Mouse (Mus musculus): Measurements from ENCODE around the gene Racgap1. TPM values are rescaled to one million over a fixed set of nuclear protein-coding genes. Genes with fewer than 3 reads are reported as not detected.

The Racgap1 gene
- total and polyA plus RNA-seq, 3 experiments = 1.5 to 1.9 (median 1.6) TPM

DNA sequence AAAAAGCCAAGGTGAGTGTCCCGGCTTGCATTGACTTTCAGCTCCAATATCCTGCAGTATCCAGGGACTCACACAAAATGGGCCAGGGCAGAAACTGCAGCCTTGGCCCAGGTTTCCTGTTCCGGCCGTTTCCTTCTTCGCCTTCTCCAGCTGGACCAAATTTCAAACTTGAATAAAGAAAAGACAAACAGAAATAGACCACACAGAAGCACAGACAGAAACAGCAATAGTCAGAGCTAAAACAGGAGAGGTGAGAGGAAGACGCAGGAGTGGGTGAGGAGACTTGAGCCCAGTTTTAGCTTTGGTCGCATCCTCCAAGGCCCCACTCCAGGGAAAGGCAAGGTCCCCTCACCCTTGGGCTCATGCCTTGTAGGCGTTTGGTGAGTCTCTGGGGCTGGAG, 48.2 kb downstream of the Racgap1 start:
- Histone ChIP-seq H3K4me1 (ENCODE audit: control insufficient read depth, insufficient read depth, low read length) (no peaks in the 10 kb centered on the region), H3K27ac (no peak overlapping the region), H3K36me3 (ENCODE audit: control insufficient read depth, insufficient read depth, low read length) (no peaks in the 10 kb centered on the region), H3K79me2 (replicated peaks; ENCODE audit: control insufficient read depth, insufficient read depth, low read length) (no peaks in the 10 kb centered on the region), H3K4me3 (no peak overlapping the region), H3K9ac (ENCODE audit: low read depth, low read length) (no peak overlapping the region), H3K27me3 (ENCODE audit: control insufficient read depth, insufficient read depth, low read length) (0 out of 2 replicates have a peak, but pooled peaks cover 2% of the 10 kb centered on the region)
- intact Hi-C loops (cut with DNase I) = no loop called here
- 66% methylated on average over 7 of the region's 7 CpGs for WGBS
- DNase-seq = no peak
- TF ChIP-seq EP300 (IDR thresholded peaks at IDR 0.05; ENCODE audit: insufficient read depth, low read depth, low read length) (no peak), POLR2A (IDR thresholded peaks at IDR 0.05; ENCODE audit: insufficient read depth, low read depth, low read length) (no peak), CTCF (IDR thresholded peaks at IDR 0.05) (no peak)

DNA sequence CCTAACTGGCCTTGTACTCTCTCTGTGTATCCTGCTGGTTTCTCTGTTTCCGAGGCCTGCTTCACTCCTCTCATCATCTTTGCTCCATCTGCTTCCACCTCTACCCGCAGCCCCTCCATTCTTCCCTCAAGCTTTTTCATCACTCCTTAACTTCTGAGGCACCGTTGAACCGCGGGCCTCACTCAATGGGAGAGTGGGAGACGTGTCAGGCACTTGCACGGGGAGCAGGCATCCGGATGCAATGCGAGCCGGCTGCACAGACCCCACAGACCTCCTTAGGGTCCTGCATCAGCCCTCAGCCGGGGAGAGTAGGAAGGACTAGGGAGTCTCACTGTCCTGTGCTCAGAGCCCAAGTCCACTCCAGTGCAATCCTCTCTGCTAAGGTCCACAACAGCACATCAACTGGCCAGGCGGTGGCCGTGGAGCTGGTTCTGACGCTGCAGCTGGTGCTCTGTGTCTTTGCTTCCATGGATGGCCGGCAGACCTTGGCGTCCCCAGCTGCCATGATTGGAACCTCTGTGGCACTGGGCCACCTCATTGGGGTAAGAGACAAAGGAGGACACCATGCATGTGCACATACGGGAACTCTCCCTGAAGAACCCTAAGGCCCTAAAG, 49.1 kb downstream of the Racgap1 start:
- intact Hi-C loops (cut with DNase I) = no loop called here
- H3K4me1 ChIP-seq (ENCODE audit: control insufficient read depth, insufficient read depth, low read length) = no peaks in the 10 kb centered on the region
- WGBS = 82% methylated on average over 17 of the region's 17 CpGs
- no peak overlapping the region for H3K4me3 ChIP-seq
- 0 out of 2 replicates have a peak, but pooled peaks cover 2% of the 10 kb centered on the region for H3K27me3 ChIP-seq (ENCODE audit: control insufficient read depth, insufficient read depth, low read length)
- no peak overlapping the region for H3K9ac ChIP-seq (ENCODE audit: low read depth, low read length)
- H3K27ac ChIP-seq = no peak overlapping the region
- H3K36me3 ChIP-seq (ENCODE audit: control insufficient read depth, insufficient read depth, low read length) = no peaks in the 10 kb centered on the region
- no peak for TF ChIP-seq POLR2A (IDR thresholded peaks at IDR 0.05; ENCODE audit: insufficient read depth, low read depth, low read length)
- TF ChIP-seq CTCF (IDR thresholded peaks at IDR 0.05) = no peak
- no peak for TF ChIP-seq EP300 (IDR thresholded peaks at IDR 0.05; ENCODE audit: insufficient read depth, low read depth, low read length)
- H3K79me2 ChIP-seq (replicated peaks; ENCODE audit: control insufficient read depth, insufficient read depth, low read length) = no peaks in the 10 kb centered on the region
- no peak for DNase-seq

DNA sequence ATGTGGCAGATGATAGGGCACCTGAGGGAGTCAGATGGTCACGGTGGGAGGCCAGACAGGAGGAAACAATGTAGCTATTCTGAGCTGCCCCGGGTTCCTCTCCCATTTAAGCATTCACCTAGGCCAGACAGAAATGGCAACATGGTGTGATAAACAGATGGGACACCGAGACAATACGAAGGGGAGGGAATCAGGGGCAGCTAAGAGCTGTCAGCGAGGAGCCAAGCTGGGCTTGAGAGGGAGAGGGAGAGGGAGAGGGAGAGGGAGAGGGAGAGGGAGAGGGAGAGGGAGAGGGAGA, 49.7 kb downstream of the Racgap1 start:
- H3K27me3 ChIP-seq (ENCODE audit: control insufficient read depth, insufficient read depth, low read length) = 0 out of 2 replicates have a peak, but pooled peaks cover 2% of the 10 kb centered on the region
- intact Hi-C loops (cut with DNase I) = no loop called here
- no peaks in the 10 kb centered on the region for H3K4me1 ChIP-seq (ENCODE audit: control insufficient read depth, insufficient read depth, low read length)
- H3K27ac ChIP-seq = no peak overlapping the region
- H3K36me3 ChIP-seq (ENCODE audit: control insufficient read depth, insufficient read depth, low read length) = no peaks in the 10 kb centered on the region
- 37% methylated on average over 3 of the region's 5 CpGs for WGBS
- no peak for DNase-seq
- H3K79me2 ChIP-seq (replicated peaks; ENCODE audit: control insufficient read depth, insufficient read depth, low read length) = no peaks in the 10 kb centered on the region
- TF ChIP-seq EP300 (IDR thresholded peaks at IDR 0.05; ENCODE audit: insufficient read depth, low read depth, low read length) (no peak), POLR2A (IDR thresholded peaks at IDR 0.05; ENCODE audit: insufficient read depth, low read depth, low read length) (no peak), CTCF (IDR thresholded peaks at IDR 0.05) (no peak)
- H3K4me3 ChIP-seq = no peak overlapping the region
- H3K9ac ChIP-seq (ENCODE audit: low read depth, low read length) = no peak overlapping the region

DNA sequence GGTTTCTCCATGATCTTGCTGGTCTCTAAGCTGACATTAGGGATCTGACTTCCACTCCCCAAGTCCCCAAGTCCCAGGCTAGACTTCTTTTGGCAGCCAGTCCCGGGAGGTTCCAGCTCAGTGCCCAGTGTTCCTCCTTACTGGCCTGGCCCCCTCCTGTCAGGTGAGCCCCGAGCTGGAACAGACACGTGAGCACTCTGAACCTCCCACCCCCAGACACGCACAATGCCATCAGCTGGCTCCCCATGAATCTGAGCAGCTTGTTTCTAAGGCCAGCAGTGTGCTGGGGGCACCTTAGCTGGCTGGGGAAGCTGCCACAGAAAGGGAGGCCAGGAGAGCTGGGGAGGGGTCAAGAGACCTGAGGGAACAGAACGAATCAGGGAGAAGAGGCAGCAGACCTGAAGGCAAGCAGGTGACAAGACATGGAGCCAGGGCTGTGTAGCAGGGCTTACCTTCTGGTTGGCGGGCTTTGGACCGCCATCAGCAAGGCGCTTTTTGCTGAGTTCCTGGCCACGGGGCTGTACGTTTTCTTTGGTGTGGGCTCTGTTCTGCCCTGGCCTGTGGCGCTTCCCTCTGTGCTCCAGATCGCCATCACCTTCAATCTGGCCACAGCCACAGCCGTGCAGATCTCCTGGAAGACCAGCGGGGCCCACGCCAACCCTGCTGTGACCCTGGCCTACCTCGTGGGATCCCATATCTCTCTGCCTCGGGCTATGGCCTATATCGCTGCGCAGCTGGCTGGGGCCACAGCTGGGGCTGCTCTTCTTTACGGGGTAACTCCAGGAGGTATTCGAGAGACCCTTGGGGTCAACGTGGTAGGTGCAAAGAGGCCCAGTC, 50.3 kb downstream of the Racgap1 start, which contains the start of gene Aqp6:
TSS of gene Aqp6 (plus strand) at position 415 of the 837 bp plus-strand sequence.
- H3K27me3 ChIP-seq (ENCODE audit: control insufficient read depth, insufficient read depth, low read length) = 0 out of 2 replicates have a peak, but pooled peaks cover 2% of the 10 kb centered on the region
- 78% methylated on average over 22 of the region's 22 CpGs for WGBS

DNA sequence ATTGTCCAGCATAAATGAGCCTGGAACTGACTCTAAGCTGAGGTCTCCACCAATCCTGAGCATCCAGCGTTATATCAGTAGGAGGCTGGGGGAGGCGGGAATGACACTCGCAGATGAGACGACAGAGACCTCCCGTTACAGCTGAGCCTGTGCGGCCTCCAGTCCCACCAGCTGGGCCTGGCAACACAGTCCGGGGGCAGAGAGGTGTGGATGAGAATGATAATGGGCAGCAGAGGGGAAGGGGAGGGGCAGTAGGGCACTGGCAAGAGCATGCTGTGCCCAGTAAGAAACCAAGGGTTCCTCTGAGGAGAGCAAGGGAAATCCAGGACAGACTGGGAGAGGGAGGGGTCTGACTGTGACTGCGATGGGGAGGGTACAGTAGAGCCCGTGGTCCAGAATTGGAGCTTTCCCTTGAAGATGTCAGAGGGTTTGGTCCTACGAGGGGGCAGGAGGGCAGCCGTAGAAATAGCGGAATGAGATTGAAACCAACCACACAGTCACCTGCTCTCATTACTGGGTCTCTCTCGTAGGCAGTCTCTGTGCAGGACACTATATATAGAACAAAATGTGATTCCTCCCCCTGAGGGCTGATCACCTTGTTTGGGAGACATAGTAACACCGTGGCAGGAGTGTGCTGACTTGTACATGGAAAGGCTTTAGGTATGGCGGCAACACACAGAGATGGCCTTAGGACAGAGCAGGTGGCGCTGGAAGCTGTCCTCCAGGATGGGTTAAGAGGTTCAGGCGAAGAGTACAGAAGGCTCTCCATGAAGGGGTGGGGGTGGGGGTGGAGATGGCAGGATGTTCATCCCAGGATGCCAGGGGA, 52.0 kb downstream of the Racgap1 start:
- Histone ChIP-seq H3K79me2 (replicated peaks; ENCODE audit: control insufficient read depth, insufficient read depth, low read length) (no peaks in the 10 kb centered on the region), H3K9ac (ENCODE audit: low read depth, low read length) (no peak overlapping the region), H3K27me3 (ENCODE audit: control insufficient read depth, insufficient read depth, low read length) (0 out of 2 replicates have a peak, but pooled peaks cover 2% of the 10 kb centered on the region), H3K4me1 (ENCODE audit: control insufficient read depth, insufficient read depth, low read length) (no peaks in the 10 kb centered on the region), H3K36me3 (ENCODE audit: control insufficient read depth, insufficient read depth, low read length) (no peaks in the 10 kb centered on the region), H3K4me3 (no peak overlapping the region), H3K27ac (no peak overlapping the region)
- intact Hi-C loops (cut with DNase I) = no loop called here
- no peak for DNase-seq
- TF ChIP-seq EP300 (IDR thresholded peaks at IDR 0.05; ENCODE audit: insufficient read depth, low read depth, low read length) = no peak
- TF ChIP-seq CTCF (IDR thresholded peaks at IDR 0.05) = no peak
- no peak for TF ChIP-seq POLR2A (IDR thresholded peaks at IDR 0.05; ENCODE audit: insufficient read depth, low read depth, low read length)
- 63% methylated on average over 17 of the region's 17 CpGs for WGBS

More for the DNA sequence above, 50.3 kb downstream of the Racgap1 start, which contains the start of gene Aqp6:
- H3K4me1 ChIP-seq (ENCODE audit: control insufficient read depth, insufficient read depth, low read length) = no peaks in the 10 kb centered on the region
- H3K9ac ChIP-seq (ENCODE audit: low read depth, low read length) = no peak within 1 kb of the TSS
- H3K36me3 ChIP-seq (ENCODE audit: control insufficient read depth, insufficient read depth, low read length) = no peaks in the 10 kb centered on the region
- no peak for DNase-seq
- TF ChIP-seq EP300 (IDR thresholded peaks at IDR 0.05; ENCODE audit: insufficient read depth, low read depth, low read length) (no peak), POLR2A (IDR thresholded peaks at IDR 0.05; ENCODE audit: insufficient read depth, low read depth, low read length) (no peak), CTCF (IDR thresholded peaks at IDR 0.05) (no peak)
- H3K27ac ChIP-seq = no peak within 1 kb of the TSS
- intact Hi-C loops (cut with DNase I) = no loop called here
- H3K79me2 ChIP-seq (replicated peaks; ENCODE audit: control insufficient read depth, insufficient read depth, low read length) = no peaks in the 10 kb centered on the region
- no peak within 1 kb of the TSS for H3K4me3 ChIP-seq

Measured in heart, adult 2 months (tissue).